Mouse (Mus musculus): ENCODE measurements around the gene Txk. TPM values are rescaled to one million over a fixed set of nuclear protein-coding genes. Genes with fewer than 3 reads are reported as not detected.

Txk gene
- polyA plus RNA-seq, 1 experiment from 2014 or later, result not detected

- H3K27ac ChIP-seq, result peak overlapping the region; percentile 19; the same call in 1 of the 2 replicates
- H3K27me3 ChIP-seq, result no peaks in the 10 kb centered on the region
- H3K4me1 ChIP-seq (replicated peaks), result peaks cover 14% of the 10 kb centered on the region
- H3K9me3 ChIP-seq, result no peaks in the 10 kb centered on the region
- no peak overlapping the region for H3K4me2 ChIP-seq
- no peak for ATAC-seq (ENCODE audit: insufficient number of reproducible peaks, insufficient read depth, low FRiP score, low TSS enrichment, low read depth)
- H3K36me3 ChIP-seq, result no peaks in the 10 kb centered on the region
- no peak overlapping the region for H3K9ac ChIP-seq (replicated peaks)
- WGBS, result 21% methylated on average over 7 of the region's 7 CpGs
- no peak overlapping the region for H3K4me3 ChIP-seq (replicated peaks)
Observed at GRCm38 (mm10) chr5:72656270-72656791, 96.2 kb downstream of the Txk start.

DNA sequence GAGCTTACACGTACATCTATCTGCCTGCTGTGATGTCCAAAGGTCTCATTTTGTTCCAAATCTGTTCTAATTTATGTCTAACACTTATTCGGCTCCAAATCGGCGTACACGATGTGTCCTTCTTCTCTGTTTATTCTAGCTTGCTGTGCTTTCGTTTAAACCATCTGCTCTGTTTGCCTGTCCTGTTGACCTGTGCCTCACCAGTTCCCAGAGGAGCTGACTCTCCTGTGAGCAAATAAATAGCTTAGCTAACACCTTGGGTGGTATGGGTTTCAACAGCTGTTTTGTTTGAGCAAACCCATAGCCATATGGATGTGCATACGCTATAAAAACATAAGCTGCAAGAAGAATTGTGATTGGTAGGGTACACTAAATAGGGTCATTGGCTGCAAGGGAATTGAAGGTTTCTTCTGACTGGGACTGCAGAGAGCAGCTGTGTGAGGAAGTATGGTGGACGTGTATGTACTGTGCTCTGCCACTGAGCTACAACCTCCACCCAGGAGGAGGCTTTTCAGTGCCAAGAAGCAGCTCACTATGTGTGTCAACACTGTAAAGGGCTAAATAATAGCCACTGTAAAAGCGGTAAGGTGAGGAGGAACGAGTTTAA, 99.4 kb downstream of the Txk start:
- peaks cover 14% of the 10 kb centered on the region for H3K4me1 ChIP-seq (replicated peaks)
- no peaks in the 10 kb centered on the region for H3K36me3 ChIP-seq
- no peak overlapping the region for H3K4me2 ChIP-seq
- H3K4me3 ChIP-seq (replicated peaks), result no peak overlapping the region
- no peak overlapping the region for H3K27ac ChIP-seq
- H3K9ac ChIP-seq (replicated peaks), result no peak overlapping the region
- no peaks in the 10 kb centered on the region for H3K9me3 ChIP-seq
- peaks cover 13% of the 10 kb centered on the region; the same call in 1 of the 2 replicates for H3K27me3 ChIP-seq
- 67% methylated on average over 10 of the region's 10 CpGs for WGBS
- ATAC-seq (ENCODE audit: insufficient number of reproducible peaks, insufficient read depth, low FRiP score, low TSS enrichment, low read depth), result no peak

DNA sequence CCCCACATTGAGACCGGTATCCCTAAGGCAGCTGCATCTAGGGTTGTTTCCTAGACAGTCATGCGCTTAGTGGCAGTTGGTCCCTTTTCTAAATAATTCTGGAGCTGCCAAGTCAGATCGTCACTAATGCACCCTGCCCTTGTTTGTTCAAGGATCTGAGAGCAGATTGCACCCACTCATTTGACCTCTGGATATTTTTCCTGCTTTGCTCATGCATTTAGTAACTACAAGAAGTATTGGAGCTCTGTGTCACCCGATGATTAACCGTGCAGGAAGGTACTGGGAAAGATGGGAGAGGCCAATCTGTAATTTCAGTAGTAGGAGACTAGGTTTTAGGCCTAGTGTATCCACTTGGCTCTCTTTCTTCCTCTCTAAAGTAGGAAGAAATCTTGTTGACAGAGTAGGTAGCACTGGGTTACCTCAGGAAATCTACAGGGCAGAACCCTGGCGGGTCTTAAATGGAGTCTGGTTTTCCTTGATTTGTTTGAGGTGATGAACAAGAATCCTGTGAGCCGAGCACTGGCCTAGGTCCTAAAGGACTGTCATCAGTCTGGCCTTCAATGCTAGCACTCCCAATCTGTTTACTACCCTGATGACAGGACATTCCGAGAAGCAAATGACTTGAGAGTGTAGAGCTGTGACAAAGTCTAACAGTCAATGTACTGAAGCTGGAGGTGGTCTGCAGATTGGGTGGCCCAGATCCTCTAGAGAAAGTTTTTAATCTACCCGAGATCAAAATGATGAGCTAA, 103.4 kb downstream of the Txk start:
- Histone ChIP-seq H3K9me3 (no peaks in the 10 kb centered on the region), H3K36me3 (no peaks in the 10 kb centered on the region), H3K27me3 (peaks cover 34% of the 10 kb centered on the region; the same call in 1 of the 2 replicates), H3K27ac (no peak overlapping the region), H3K9ac (replicated peaks) (no peak overlapping the region), H3K4me2 (no peak overlapping the region), H3K4me1 (replicated peaks) (peaks cover 8% of the 10 kb centered on the region), H3K4me3 (replicated peaks) (no peak overlapping the region)
- no peak for ATAC-seq (ENCODE audit: insufficient number of reproducible peaks, insufficient read depth, low FRiP score, low TSS enrichment, low read depth)
- WGBS, result 74% methylated on average over 9 of the region's 9 CpGs

GRCm38 (mm10) chr5:72647958-72648595, 104.5 kb downstream of the Txk start:
- no peak overlapping the region for H3K27ac ChIP-seq
- peak; percentile 27; the same call in 1 of the 2 replicates for ATAC-seq (ENCODE audit: insufficient number of reproducible peaks, insufficient read depth, low FRiP score, low TSS enrichment, low read depth)
- peak overlapping the region; percentile 51 for H3K4me3 ChIP-seq (replicated peaks)
- H3K9me3 ChIP-seq, result no peaks in the 10 kb centered on the region
- H3K4me2 ChIP-seq, result peak overlapping the region; percentile 87
- no peaks in the 10 kb centered on the region for H3K36me3 ChIP-seq
- WGBS, result 9% methylated on average over 18 of the region's 18 CpGs
- peaks cover 34% of the 10 kb centered on the region; the same call in 1 of the 2 replicates for H3K27me3 ChIP-seq
- H3K9ac ChIP-seq (replicated peaks), result peak overlapping the region; percentile 37; the same call in 1 of the 2 replicates
- peaks cover 8% of the 10 kb centered on the region for H3K4me1 ChIP-seq (replicated peaks)

GRCm38 (mm10) chr5:72647418-72647907, 105.1 kb downstream of the Txk start, which contains the start of gene Nipal1:
Gene Nipal1 (plus strand): TSS chr5:72647795.
- peaks cover 8% of the 10 kb centered on the region for H3K4me1 ChIP-seq (replicated peaks)
- H3K9me3 ChIP-seq, result no peaks in the 10 kb centered on the region
- H3K4me2 ChIP-seq, result peak within 1 kb of the TSS; percentile 87
- peak within 1 kb of the TSS; percentile 37; the same call in 1 of the 2 replicates for H3K9ac ChIP-seq (replicated peaks)
- no peaks in the 10 kb centered on the region for H3K36me3 ChIP-seq
- peaks cover 34% of the 10 kb centered on the region; the same call in 1 of the 2 replicates for H3K27me3 ChIP-seq
- under 1% methylated on average over 25 of the region's 25 CpGs for WGBS
- H3K27ac ChIP-seq, result no peak within 1 kb of the TSS
- peak within 1 kb of the TSS; percentile 51 for H3K4me3 ChIP-seq (replicated peaks)
- ATAC-seq (ENCODE audit: insufficient number of reproducible peaks, insufficient read depth, low FRiP score, low TSS enrichment, low read depth), result peak; percentile 91

GRCm38 (mm10) chr5:72646996-72647395, 105.6 kb downstream of the Txk start:
- H3K27ac ChIP-seq, result no peak overlapping the region
- no peaks in the 10 kb centered on the region for H3K9me3 ChIP-seq
- peak overlapping the region; percentile 51 for H3K4me3 ChIP-seq (replicated peaks)
- no peak for ATAC-seq (ENCODE audit: insufficient number of reproducible peaks, insufficient read depth, low FRiP score, low TSS enrichment, low read depth)
- 30% methylated on average over 10 of the region's 10 CpGs for WGBS
- peak overlapping the region; percentile 87 for H3K4me2 ChIP-seq
- peaks cover 34% of the 10 kb centered on the region; the same call in 1 of the 2 replicates for H3K27me3 ChIP-seq
- no peaks in the 10 kb centered on the region for H3K36me3 ChIP-seq
- H3K4me1 ChIP-seq (replicated peaks), result peaks cover 8% of the 10 kb centered on the region
- no peak overlapping the region for H3K9ac ChIP-seq (replicated peaks)

GRCm38 (mm10) chr5:72646131-72646530, 106.4 kb downstream of the Txk start:
- Histone ChIP-seq H3K4me3 (replicated peaks) (no peak overlapping the region), H3K9ac (replicated peaks) (no peak overlapping the region), H3K27ac (no peak overlapping the region), H3K4me1 (replicated peaks) (peaks cover 8% of the 10 kb centered on the region), H3K4me2 (no peak overlapping the region), H3K36me3 (no peaks in the 10 kb centered on the region), H3K9me3 (no peaks in the 10 kb centered on the region), H3K27me3 (peaks cover 34% of the 10 kb centered on the region; the same call in 1 of the 2 replicates)
- no peak for ATAC-seq (ENCODE audit: insufficient number of reproducible peaks, insufficient read depth, low FRiP score, low TSS enrichment, low read depth)
- 40% methylated on average over 10 of the region's 10 CpGs for WGBS

Other genes with a start within 250 kb of the Txk start
- gene Corin, start 248.3 kb downstream of the Txk start, polyA plus RNA-seq (2016; fragmentation: Nextera tagmentation; extraction: Ambion mirVana), result 2.3 and 3.0 TPM in 2 replicates
- 28.4 and 29.0 TPM in 2 replicates for gene Nfxl1, start 193.1 kb downstream of the Txk start, polyA plus RNA-seq (2016; fragmentation: Nextera tagmentation; extraction: Ambion mirVana)
- gene Zar1, start 171.5 kb downstream of the Txk start, polyA plus RNA-seq (2016; fragmentation: Nextera tagmentation; extraction: Ambion mirVana), result 0.83 and 1.8 TPM in 2 replicates
- gene Gm5868, start 165.2 kb downstream of the Txk start, polyA plus RNA-seq (2016; fragmentation: Nextera tagmentation; extraction: Ambion mirVana), result 0.40 and 0.74 TPM in 2 replicates
- gene Cnga1, start 108.5 kb downstream of the Txk start, polyA plus RNA-seq (2016; fragmentation: Nextera tagmentation; extraction: Ambion mirVana), result not detected in 2 replicates
- 0.76 and 0.84 TPM in 2 replicates for gene Nipal1, start 105.0 kb downstream of the Txk start, polyA plus RNA-seq (2016; fragmentation: Nextera tagmentation; extraction: Ambion mirVana)
- gene Tec, start 115.7 kb upstream of the Txk start, polyA plus RNA-seq (2016; fragmentation: Nextera tagmentation; extraction: Ambion mirVana), result 2.5 and 3.4 TPM in 2 replicates
- gene Slain2, start 161.5 kb upstream of the Txk start, polyA plus RNA-seq (2016; fragmentation: Nextera tagmentation; extraction: Ambion mirVana), result 21.2 and 24.2 TPM in 2 replicates
- gene Gm10135, start 221.9 kb upstream of the Txk start, polyA plus RNA-seq (2016; fragmentation: Nextera tagmentation; extraction: Ambion mirVana), result not detected in 2 replicates

All from limb, embryonic 12.5 days (tissue).